Mouse (Mus musculus): ENCODE measurements at regions not wholly inside any gene's neighbourhood (a gene's known extent, or its start where the extent isn't known, plus 50 kb on each side); places are given as distances from the start of the nearest gene placed in this dataset.

DNA sequence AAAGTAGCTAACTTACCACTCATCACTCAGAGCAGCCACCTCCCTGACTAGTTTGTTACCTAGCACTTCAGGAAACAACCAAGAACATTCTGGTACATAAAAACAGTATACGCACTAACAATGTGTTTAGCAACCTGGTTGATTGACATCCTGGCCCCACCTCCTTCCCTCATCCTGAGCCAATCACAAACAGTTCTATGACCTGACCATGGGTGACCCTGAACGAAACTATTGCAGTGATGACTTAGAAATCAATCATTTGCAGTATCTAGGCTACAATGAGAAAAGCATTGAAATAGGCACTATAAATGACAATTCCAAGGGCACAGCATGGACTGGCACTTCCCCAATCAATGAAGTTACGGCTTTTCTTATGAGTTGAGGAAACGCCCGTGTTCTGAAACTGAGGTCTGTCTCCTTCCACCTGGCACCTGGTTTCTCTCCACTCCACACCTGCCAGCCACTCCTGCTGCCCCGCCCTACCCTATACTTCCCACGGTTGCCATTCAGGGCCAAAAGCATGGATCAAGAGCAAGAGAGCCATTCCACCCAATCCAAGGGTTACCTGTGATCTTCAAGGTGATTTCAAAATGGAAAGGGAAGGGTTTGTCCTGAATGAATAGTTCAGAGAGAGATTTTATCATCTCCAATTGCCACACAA lies 162.9 kb upstream of the Lrig3 start:
- Histone ChIP-seq H3K9ac (replicated peaks; ENCODE audit: low read depth, low read length) (no peak overlapping the region), H3K36me3 (replicated peaks; ENCODE audit: control insufficient read depth, insufficient read depth, low read length) (no peaks in the 10 kb centered on the region), H3K27ac (ENCODE audit: low read depth) (no peak overlapping the region), H3K4me1 (ENCODE audit: control insufficient read depth, insufficient read depth) (no peaks in the 10 kb centered on the region), H3K4me3 (ENCODE audit: low read depth, low read length) (no peak overlapping the region), H3K27me3 (ENCODE audit: control insufficient read depth, insufficient read depth, low read length) (0 out of 2 replicates have a peak, but pooled peaks cover 1% of the 10 kb centered on the region), H3K4me2 (ENCODE audit: low read depth, low read length) (no peak overlapping the region), H3K9me3 (replicated peaks; ENCODE audit: control insufficient read depth, low read length) (no peaks in the 10 kb centered on the region)
- no peak for TF ChIP-seq EP300 (IDR thresholded peaks at IDR 0.05; ENCODE audit: low read depth)
- 83% methylated on average over 7 of the region's 7 CpGs for WGBS
- DNase-seq (ENCODE audit: low spot score) = no peak
- no peak for ATAC-seq (ENCODE audit: insufficient read depth, low read depth)

DNA sequence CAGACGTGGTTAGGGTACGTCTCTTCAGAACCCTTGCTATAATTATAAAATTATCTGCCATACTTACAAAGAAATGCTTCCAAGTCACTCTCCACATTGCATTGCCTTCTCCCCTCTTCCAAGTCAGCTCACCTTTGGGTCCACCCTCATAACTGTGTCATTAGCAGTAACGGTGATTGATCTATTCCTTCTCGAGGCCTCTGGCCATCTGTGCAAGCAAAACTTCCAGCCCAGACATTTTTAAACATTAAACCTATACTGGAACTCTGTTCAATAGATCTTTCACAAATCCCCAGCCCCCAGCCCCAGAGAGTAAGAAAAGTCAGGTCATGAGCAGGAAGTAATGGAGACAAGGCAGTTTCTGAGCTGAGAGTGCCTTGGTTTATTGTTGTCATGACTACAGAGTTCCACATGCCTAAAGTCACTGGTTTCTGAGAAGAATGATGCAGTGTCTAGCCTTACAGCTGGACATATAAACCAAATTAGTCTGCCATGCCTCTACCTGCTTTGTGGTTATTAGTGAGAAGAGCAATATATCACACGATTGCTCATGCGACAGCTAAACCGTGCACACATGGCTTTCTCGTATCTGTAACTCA lies 156.1 kb upstream of the Lrig3 start:
- 86% methylated on average over 8 of the region's 8 CpGs for WGBS
- Histone ChIP-seq H3K9ac (replicated peaks; ENCODE audit: low read depth, low read length) (no peak overlapping the region), H3K36me3 (replicated peaks; ENCODE audit: control insufficient read depth, insufficient read depth, low read length) (no peaks in the 10 kb centered on the region), H3K27me3 (ENCODE audit: control insufficient read depth, insufficient read depth, low read length) (0 out of 2 replicates have a peak, but pooled peaks cover 3% of the 10 kb centered on the region), H3K4me1 (ENCODE audit: control insufficient read depth, insufficient read depth) (no peaks in the 10 kb centered on the region), H3K4me2 (ENCODE audit: low read depth, low read length) (no peak overlapping the region), H3K4me3 (ENCODE audit: low read depth, low read length) (no peak overlapping the region), H3K9me3 (replicated peaks; ENCODE audit: control insufficient read depth, low read length) (no peaks in the 10 kb centered on the region), H3K27ac (ENCODE audit: low read depth) (no peak overlapping the region)
- TF ChIP-seq CTCF (IDR thresholded peaks at IDR 0.05; ENCODE audit: low read depth) (no peak), EP300 (IDR thresholded peaks at IDR 0.05; ENCODE audit: low read depth) (no peak)
- DNase-seq (ENCODE audit: low spot score) (no peak), ATAC-seq (ENCODE audit: insufficient read depth, low read depth) (no peak)

DNA sequence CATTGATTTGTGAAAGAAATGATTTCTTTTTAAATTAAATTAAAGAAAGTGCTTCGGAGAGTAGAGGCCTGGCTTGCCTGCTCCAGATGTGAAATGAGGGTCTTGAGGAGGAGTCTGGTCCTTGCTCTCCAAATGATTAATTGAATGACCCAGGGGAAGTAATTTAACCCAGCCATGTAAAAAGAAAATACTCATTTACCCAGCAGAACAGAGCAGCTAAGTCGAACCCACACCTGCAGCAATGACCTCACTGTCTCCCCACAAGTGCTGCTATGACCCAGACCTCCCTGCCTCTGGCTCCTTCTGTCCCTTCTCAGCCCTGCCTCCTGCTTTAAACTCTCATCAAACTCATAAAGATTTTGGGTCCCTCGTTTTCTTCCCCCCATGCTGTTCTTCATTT lies 155.4 kb upstream of the Lrig3 start:
- DNase-seq (ENCODE audit: low spot score) = no peak
- no peak for TF ChIP-seq CTCF (IDR thresholded peaks at IDR 0.05; ENCODE audit: low read depth)
- no peak for TF ChIP-seq EP300 (IDR thresholded peaks at IDR 0.05; ENCODE audit: low read depth)

DNA sequence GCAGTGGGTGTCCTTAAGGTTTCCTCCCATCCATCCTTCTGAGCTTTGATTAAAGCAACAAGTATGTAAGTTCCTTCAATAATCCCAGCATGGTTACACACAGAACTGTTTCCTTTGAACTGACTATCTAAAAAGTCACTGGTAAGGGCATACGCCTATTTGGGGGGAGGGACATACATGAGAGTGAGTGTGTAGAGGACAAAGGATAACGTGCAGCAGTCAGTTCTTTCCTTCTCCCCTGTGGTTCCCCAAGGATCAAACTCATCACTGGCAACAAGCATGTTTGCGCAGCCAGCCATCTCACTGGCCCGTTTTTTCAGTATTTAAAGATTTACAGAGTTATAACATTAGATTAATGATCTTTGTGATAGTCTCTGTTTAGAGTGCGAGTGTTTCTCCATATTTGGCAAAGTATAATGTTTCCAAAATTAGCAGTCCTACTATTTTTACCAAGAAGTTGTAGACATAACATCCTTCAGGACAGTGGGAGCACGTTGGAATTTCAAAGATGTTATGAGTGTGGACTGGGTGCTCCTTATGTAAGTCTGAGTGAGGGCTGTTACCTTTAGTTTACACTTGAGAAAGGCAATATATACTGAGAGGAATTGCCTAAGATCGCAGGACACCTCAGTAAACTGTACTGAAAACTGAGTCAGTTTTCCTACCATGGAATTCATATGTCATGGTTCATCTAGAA lies 151.6 kb upstream of the Lrig3 start:
- no peaks in the 10 kb centered on the region for H3K36me3 ChIP-seq (replicated peaks; ENCODE audit: control insufficient read depth, insufficient read depth, low read length)
- TF ChIP-seq CTCF (IDR thresholded peaks at IDR 0.05; ENCODE audit: low read depth) (no peak), EP300 (IDR thresholded peaks at IDR 0.05; ENCODE audit: low read depth) (no peak)
- H3K4me1 ChIP-seq (ENCODE audit: control insufficient read depth, insufficient read depth) = no peaks in the 10 kb centered on the region
- no peaks in the 10 kb centered on the region for H3K9me3 ChIP-seq (replicated peaks; ENCODE audit: control insufficient read depth, low read length)
- H3K4me2 ChIP-seq (ENCODE audit: low read depth, low read length) = no peak overlapping the region
- no peak for ATAC-seq (ENCODE audit: insufficient read depth, low read depth)
- H3K27me3 ChIP-seq (ENCODE audit: control insufficient read depth, insufficient read depth, low read length) = 0 out of 2 replicates have a peak, but pooled peaks cover 3% of the 10 kb centered on the region
- H3K27ac ChIP-seq (ENCODE audit: low read depth) = no peak overlapping the region
- DNase-seq (ENCODE audit: low spot score) = no peak
- WGBS = 57% methylated on average over 7 of the region's 7 CpGs
- H3K4me3 ChIP-seq (ENCODE audit: low read depth, low read length) = no peak overlapping the region
- H3K9ac ChIP-seq (replicated peaks; ENCODE audit: low read depth, low read length) = no peak overlapping the region

More for the DNA sequence above, 155.4 kb upstream of the Lrig3 start:
- no peak overlapping the region for H3K4me3 ChIP-seq (ENCODE audit: low read depth, low read length)
- H3K27ac ChIP-seq (ENCODE audit: low read depth) = no peak overlapping the region
- no peak overlapping the region for H3K4me2 ChIP-seq (ENCODE audit: low read depth, low read length)
- no peaks in the 10 kb centered on the region for H3K4me1 ChIP-seq (ENCODE audit: control insufficient read depth, insufficient read depth)
- no peak for ATAC-seq (ENCODE audit: insufficient read depth, low read depth)
- no peak overlapping the region for H3K9ac ChIP-seq (replicated peaks; ENCODE audit: low read depth, low read length)
- no peaks in the 10 kb centered on the region for H3K36me3 ChIP-seq (replicated peaks; ENCODE audit: control insufficient read depth, insufficient read depth, low read length)
- 0 out of 2 replicates have a peak, but pooled peaks cover 3% of the 10 kb centered on the region for H3K27me3 ChIP-seq (ENCODE audit: control insufficient read depth, insufficient read depth, low read length)
- no peaks in the 10 kb centered on the region for H3K9me3 ChIP-seq (replicated peaks; ENCODE audit: control insufficient read depth, low read length)
- 56% methylated on average over 3 of the region's 3 CpGs for WGBS

DNA sequence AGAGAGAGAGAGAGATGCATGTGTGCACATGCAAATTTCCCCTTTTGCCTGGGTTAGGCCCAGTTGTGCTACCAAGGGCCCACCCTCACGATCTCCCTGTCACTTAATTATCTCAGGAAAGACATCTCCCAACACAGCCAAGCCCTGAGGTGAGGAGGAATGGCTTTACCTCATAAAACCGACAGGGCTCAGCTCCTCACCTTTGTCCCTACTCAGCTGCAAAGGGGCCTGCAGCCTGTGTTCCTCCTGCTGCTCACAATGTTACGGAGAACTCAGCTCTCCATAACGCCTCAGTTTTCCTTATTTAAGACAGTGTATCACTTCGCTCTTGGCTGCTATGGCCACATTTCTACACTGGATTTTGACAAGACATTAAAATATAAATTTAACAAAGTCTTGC lies 133.8 kb upstream of the Lrig3 start:
- TF ChIP-seq EP300 (IDR thresholded peaks at IDR 0.05; ENCODE audit: low read depth) (no peak), CTCF (IDR thresholded peaks at IDR 0.05; ENCODE audit: low read depth) (no peak)
- no peak for DNase-seq (ENCODE audit: low spot score)
- WGBS = 60% methylated on average over 5 of the region's 5 CpGs

More for the DNA sequence above, 133.8 kb upstream of the Lrig3 start:
- Histone ChIP-seq H3K27ac (ENCODE audit: low read depth) (no peak overlapping the region), H3K4me2 (ENCODE audit: low read depth, low read length) (no peak overlapping the region), H3K4me3 (ENCODE audit: low read depth, low read length) (no peak overlapping the region), H3K27me3 (ENCODE audit: control insufficient read depth, insufficient read depth, low read length) (no peaks in the 10 kb centered on the region), H3K9ac (replicated peaks; ENCODE audit: low read depth, low read length) (no peak overlapping the region), H3K9me3 (replicated peaks; ENCODE audit: control insufficient read depth, low read length) (no peaks in the 10 kb centered on the region), H3K36me3 (replicated peaks; ENCODE audit: control insufficient read depth, insufficient read depth, low read length) (no peaks in the 10 kb centered on the region), H3K4me1 (ENCODE audit: control insufficient read depth, insufficient read depth) (no peaks in the 10 kb centered on the region)
- no peak for ATAC-seq (ENCODE audit: insufficient read depth, low read depth)

Data from heart, postnatal 0 days (tissue).